Mouse (Mus musculus) layer of hippocampus, adult 9-11 months (tissue): ENCODE measurements around the gene Glg1.

Experiments used
- DNase-seq: peaks from one replicate; pipeline ENCODE4 v3.0.0; 2022

The Glg1 gene

GRCm38 (mm10) chr8:111142521-111142920 lies 116.5 kb downstream of the Glg1 start:
- DNase-seq = no peak

GRCm38 (mm10) chr8:111130756-111131155 lies 128.3 kb downstream of the Glg1 start:
- DNase-seq = no peak

GRCm38 (mm10) chr8:111119481-111119880 lies 139.5 kb downstream of the Glg1 start:
- peak; percentile 59 for DNase-seq

GRCm38 (mm10) chr8:111114891-111115290 lies 144.1 kb downstream of the Glg1 start:
- DNase-seq = no peak
